Mouse (Mus musculus): ENCODE measurements around the gene Rps27l.
A peak's percentile ranks its signal among the peaks of the same experiment; 100 is the strongest.

Gene Rps27l

DNA sequence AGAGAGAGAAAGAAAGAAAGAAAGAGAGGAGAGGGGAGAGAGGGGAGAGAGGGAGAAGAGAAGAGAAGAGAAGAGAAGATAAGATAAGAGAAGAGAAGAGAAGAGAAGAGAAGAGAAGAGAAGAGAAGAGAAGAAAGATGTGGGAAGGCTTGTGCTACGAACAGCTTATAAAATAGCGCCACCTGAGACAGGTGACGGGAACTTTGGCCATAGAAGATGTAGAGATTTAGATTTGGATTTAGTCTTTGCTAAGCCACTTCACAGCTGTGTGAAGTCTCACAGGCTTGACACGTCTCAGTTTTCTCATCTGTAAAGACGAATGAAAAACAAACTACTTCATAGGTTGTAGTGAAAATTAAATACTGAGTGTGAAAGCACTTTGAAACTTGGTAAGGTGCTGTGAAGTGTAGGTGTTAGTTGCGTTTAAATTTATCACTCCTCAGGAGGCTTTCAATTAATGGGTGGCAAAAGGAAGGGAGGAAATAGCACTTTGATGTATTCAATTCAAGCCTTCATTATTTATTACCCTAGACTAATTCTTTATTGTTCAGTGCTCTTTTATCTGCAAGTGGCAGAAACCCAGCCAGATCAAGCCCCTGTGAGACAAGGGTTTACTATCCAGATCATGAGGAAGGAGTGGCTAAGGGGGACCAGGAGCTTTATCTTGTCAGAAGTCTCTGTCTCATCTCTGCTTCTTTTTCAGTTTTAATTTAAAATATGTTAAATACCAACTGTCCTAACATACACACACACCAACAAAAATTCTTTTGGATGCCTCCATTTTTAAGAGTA lies 25.2 kb upstream of the Rps27l start:
- DNase-seq: peak; percentile 46

DNA sequence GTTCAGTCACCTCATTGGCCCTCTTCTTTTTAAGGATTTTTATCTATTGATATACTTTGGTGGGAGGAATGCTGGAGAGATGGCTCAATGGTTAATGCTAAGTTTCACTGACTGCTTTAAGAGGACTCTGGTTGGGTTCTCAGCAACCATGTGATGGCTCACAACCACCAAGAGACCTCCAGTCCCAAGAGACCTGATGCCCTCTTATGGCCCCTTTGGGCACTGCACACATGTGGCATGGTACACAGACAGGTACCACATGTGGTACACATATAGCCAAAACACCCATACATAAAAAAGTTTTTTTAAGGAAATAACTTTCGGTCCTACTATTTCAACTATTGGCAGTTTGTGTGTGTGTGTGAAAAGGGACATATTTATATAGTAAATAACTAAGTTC lies 23.8 kb upstream of the Rps27l start:
- DNase-seq: no peak

- no peak for DNase-seq
Observed at GRCm38 (mm10) chr9:66925853-66926252, 20.0 kb upstream of the Rps27l start.

DNA sequence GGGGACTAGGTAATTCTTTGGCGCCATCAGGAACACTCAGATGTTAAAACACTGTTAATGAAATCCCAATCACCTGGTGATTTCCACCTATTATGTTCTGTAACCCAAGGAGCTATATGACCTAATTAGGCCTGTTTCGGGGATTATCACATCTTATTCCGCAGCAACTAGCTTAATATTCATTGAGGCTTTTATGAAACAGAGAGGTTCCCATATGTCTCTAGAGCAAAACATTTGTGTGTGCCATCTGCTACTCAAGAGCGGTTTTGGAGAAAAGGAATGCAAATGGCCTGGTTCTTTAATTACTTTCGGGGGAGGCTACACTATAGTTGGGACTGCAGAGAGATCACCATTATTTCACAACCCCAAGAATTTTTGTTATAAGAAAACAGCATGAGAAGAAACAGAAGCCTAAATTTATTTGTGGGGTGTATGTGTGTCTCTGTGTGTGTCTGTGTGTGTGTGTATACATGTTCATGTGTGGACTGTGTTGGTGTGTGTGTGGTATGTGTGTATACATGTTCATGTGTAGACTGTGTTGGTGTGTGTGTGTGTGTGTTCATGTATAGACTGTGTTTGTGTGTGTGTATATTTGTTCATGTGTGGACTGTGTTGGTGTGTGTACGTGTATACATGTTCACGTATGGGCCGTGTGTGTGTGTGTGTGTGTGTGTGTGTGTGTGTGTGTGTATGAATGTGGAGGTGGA lies 18.0 kb upstream of the Rps27l start:
- no peak for DNase-seq

DNA sequence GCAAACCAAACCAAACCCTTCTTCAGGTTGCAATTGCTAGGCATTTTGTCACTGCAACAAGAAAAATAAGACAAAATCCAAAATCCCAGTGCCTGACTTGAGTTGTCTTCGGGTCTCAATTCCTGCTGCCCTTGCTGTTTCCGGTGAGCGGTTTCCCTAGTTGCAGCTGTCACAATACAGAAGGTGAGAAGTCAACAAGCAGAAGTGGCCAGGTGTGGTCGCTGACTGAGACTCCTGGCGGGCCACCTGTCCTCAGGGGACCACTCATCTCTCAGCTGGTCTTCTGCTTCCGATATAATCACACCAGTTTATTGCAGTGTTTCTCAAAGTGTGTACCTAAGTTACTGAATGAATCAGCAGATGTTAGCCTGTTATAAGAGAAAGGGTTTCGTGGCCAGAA lies 15.5 kb upstream of the Rps27l start:
- no peak for DNase-seq

GRCm38 (mm10) chr9:66933869-66934808 lies 11.7 kb upstream of the Rps27l start:
- DNase-seq: no peak

DNA sequence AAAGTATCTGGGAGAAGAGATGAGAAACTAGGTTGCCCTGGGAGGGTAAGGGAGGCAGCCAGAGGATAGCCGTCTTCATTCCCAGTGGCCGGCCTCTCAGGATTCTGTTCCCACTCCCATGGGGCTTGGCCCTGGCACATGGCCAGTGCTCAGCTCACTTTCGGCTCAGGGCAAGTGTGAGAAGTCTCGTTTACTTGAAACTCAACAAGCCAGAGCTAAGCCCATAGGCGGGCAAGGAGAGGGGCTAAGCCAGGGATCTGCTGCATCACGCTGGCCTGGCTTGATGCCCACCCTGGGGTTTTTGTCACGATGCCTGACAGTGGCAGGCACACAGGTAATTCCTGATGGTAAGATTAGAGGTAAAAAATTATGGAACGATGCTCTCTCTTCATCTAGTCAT lies 8.4 kb upstream of the Rps27l start:
- DNase-seq: no peak

GRCm38 (mm10) chr9:66938836-66939235 lies 7.0 kb upstream of the Rps27l start:
- peak; percentile 30 for DNase-seq

DNA sequence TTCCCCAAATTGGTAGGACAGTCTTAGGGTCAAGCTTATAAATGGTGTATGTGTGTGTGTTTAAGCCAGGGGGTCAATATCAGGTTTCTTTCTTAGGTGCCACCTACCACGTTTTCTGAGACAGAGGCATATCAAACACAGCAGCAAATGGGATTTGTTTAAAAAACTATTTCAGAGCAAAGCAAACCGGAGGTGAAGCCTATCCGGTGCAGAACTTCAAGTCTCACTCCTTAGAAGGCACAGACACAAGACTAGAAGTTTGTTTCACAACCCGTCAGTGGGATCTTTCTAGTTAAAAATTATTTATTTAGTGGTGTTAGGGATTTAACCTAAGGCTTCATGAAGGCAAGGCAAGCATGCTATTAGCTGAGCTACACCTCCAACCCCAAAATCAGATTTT lies 725 bp upstream of the Rps27l start:
- no peak for DNase-seq

DNA sequence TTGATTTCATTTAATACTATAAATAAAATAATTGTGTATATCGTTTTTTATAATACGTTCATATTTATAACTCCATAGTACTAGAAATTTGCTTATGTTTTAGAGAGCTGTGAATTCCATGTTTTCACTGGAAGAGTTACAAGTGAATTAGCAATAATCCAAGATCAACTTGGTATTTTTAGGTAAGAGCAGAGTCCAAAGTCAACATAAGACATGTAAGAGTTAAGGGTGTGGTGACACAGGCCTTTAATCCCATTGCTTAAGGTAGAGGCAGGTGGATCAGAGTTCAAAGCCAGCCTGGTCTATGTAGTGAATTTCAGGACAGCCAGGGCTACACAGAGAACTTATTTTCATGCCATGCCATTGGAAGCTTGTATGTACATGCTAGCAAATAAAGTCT lies 2.6 kb downstream of the Rps27l start:
- no peak for DNase-seq

DNA sequence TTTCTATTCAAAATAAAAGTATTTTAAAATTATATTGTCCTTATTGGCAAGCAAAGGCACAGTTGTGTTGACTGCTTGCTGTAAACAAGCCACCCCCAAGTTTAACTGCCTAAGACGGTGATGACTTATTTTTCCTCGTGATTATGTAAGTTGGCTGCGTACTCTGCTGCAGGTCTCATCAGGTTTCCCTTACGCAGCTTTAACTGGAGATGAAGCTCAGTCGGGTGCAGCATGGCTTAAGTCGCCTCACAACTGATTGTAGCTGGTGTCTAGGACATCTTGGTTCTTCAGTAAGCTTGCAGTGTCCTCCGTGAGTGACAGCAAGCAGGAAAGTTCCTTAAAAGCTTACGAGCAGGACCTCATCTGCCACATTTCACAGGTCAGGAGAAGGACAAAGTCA lies 6.4 kb downstream of the Rps27l start:
- DNase-seq: no peak

DNA sequence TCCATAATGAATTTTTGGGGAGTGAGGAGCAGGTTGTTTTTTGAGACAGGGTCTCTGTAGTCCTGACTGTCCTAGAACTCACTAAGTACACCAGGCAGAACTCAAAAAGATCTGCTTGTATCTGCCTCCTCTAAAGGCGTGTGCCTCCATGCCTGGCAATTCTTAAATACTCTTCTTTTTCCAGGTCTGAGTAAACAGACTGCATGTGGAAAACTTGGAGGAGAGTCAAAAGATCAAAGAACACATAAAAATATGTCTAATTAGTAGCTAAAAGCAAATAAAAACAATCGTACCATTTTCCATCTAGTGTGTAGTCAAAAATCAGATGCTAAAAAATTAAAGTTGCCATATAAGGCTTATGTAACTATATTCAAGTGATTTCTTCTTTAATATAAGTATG lies 7.0 kb downstream of the Rps27l start:
- no peak for DNase-seq

GRCm38 (mm10) chr9:66957451-66957850 lies 11.6 kb downstream of the Rps27l start:
- no peak for DNase-seq

DNA sequence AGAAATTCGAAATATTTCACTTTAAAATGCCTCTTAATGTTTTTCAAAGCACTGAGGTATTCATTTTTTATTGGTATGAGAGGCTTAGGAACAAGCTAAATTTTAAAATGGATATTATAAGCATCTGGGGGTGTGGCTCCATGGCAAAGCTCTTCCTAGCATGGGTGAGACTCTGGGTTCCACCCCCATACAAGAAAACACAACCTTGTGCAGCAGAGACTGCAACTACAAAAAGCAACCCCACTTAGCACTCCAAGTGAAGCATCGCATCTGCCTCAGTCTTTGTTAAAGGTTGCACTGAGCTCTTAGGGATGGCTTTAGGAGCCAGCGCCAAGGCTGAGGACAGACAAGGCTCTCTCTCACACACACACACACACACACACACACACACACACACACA lies 15.6 kb downstream of the Rps27l start:
- no peak for DNase-seq

GRCm38 (mm10) chr9:66967492-66967891 lies 21.6 kb downstream of the Rps27l start:
- no peak for DNase-seq

GRCm38 (mm10) chr9:66971116-66971515 lies 25.2 kb downstream of the Rps27l start:
- DNase-seq: no peak

DNA sequence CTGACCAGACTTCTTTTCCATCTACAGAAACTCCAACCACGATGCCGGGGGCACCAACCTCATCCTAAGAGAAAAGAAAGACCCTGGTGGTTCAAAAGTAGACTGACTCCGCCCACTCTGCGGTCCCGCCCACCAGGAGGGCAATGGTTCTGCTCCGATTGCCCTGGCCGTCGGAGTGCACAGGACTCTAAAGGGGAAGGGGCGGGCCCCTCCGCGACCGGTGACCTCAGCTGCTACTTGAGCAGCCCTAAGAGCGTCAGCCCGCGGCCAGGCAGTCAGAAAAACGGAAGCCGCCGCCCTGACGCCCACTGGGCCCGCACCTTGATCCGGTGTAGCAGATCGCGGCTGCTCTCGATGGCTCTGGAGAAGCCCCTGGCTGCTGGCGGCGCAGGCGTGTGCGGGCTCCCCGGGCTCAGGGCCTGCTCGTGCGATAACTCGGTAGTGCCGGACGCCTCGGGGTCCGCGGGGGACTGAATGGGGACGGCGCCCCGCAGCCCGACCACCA lies 28.9 kb downstream of the Rps27l start:
- peak; percentile 77 for DNase-seq

- peak; percentile 94 for DNase-seq
Observed at GRCm38 (mm10) chr9:66975239-66975645, 29.4 kb downstream of the Rps27l start, which contains the start of gene Lactb. Gene Lactb (minus strand): TSS chr9:66975484.

DNA sequence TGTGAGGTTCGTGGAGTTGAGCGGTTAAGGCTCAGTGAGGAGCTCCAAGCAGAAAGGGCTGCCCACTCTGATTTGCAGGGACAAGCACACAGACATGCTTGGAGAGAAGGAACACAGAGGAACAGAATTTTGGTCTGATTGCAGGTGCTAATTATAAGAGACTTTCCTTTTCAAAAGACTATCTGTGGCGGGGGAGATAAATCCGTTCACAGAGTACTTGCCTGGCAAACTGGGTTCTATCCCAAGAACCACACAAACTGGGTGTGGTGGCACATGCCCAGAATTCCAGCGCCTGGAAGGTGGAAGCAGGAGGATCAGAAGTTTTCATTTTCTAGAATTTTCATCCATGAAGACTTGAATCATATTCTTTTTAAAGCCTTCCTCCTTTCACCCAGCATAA lies 31.2 kb downstream of the Rps27l start:
- DNase-seq: no peak

GRCm38 (mm10) chr9:66977982-66978381 lies 32.1 kb downstream of the Rps27l start:
- DNase-seq: no peak

GRCm38 (mm10) chr9:66978468-66978867 lies 32.6 kb downstream of the Rps27l start:
- no peak for DNase-seq

DNA sequence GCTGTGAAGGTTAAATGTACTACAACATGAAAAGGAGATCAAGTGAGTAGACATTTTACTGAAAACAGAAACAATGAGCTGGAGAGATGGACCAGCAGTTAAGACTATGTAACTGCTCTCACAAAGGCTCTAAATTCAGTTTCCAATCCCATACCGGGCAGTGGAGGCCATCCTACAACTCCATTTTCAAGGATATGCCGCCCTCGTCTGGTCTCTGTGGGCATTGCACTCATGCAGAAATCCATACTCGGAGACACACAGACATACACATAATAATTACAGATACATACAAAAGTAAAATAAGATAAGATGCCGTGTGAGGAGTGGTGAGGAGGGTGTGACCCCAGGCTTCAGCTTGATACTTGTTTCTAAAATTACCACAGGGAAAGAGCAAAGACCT lies 34.6 kb downstream of the Rps27l start:
- peak; percentile 78 for DNase-seq

GRCm38 (mm10) chr9:66982085-66982484 lies 36.2 kb downstream of the Rps27l start:
- DNase-seq: no peak
